Mouse (Mus musculus) lung, adult 2 months (tissue): ENCODE measurements around the gene Adgra1.

Source experiments
- CTCF ChIP-seq: fragments of 200-500 bp; IDR thresholded peaks from 2 replicates; pipeline ENCODE4 v1.5.1; 2011; ENCODE audit warnings: mild to moderate bottlenecking, low read length, control low read depth; ENCODE audit not compliant: insufficient read depth
- POLR2A ChIP-seq: fragments of 200-500 bp; IDR thresholded peaks from 2 replicates; pipeline ENCODE4 v1.6.1; 2011; ENCODE audit warnings: low read depth, mild to moderate bottlenecking, control low read depth, low read length, borderline replicate concordance; ENCODE audit errors: extremely low read depth

- no peak for TF ChIP-seq CTCF
- no peak for TF ChIP-seq POLR2A
Observed at GRCm38 (mm10) chr7:139894655-139895557, 60.9 kb downstream of the Adgra1 start, which contains the start of gene Kndc1.
